Mouse (Mus musculus): ENCODE measurements around the gene Tubd1.

- no peak for TF ChIP-seq POLR2A (IDR thresholded peaks at IDR 0.05; ENCODE audit: insufficient read depth, low read depth, low read length)
- no peak for TF ChIP-seq CTCF (IDR thresholded peaks at IDR 0.05; ENCODE audit: insufficient read depth, low read depth, low read length)
These were observed 53.8 kb downstream of the Tubd1 start for GRCm38 (mm10) chr11:86598572-86598971.
